Mouse (Mus musculus) stomach, postnatal 0 days (tissue): ENCODE results near the gene Mia2. TPM values are rescaled to one million over a fixed set of nuclear protein-coding genes. Genes with fewer than 3 reads are reported as not detected.

Experiments used
- ATAC-seq: fragments of 200-750 bp; cut with Nextera tagmentation; 2 replicates; pipeline ENCODE4 v1.8.0; 2017; ENCODE audit not compliant: low FRiP score, low TSS enrichment
- DNase-seq: peaks from one replicate; pipeline ENCODE4 v3.0.0-alpha.2; 2016; ENCODE audit warnings: low spot score
- H3K27ac ChIP-seq: fragments of 300-500 bp; sonication (generic); replicated peaks from 2 replicates; pipeline ENCODE4 v1.5.1; 2014; ENCODE audit warnings: mild to moderate bottlenecking, control low read depth
- H3K27me3 ChIP-seq: fragments of 300-500 bp; sonication (generic); 2 replicates; pipeline ENCODE4 v1.6.1; 2014; ENCODE audit warnings: low read length; ENCODE audit not compliant: control insufficient read depth, insufficient read depth
- H3K36me3 ChIP-seq: fragments of 300-500 bp; sonication (generic); 2 replicates; pipeline ENCODE4 v1.6.1; 2014; ENCODE audit warnings: low read length, mixed read lengths; ENCODE audit not compliant: control insufficient read depth, insufficient read depth
- H3K4me1 ChIP-seq: fragments of 300-500 bp; sonication (generic); replicated peaks from 2 replicates; pipeline ENCODE4 v1.6.1; 2014; ENCODE audit warnings: antibody characterized with exemption; ENCODE audit not compliant: control insufficient read depth, insufficient read depth
- H3K4me2 ChIP-seq: fragments of 300-500 bp; sonication (generic); replicated peaks from 2 replicates; pipeline ENCODE4 v1.6.1; 2014; ENCODE audit warnings: low read depth, mild to moderate bottlenecking, control low read depth, moderate library complexity
- H3K4me3 ChIP-seq: fragments of 300-500 bp; sonication (generic); 2 replicates; pipeline ENCODE4 v1.5.1; 2014; ENCODE audit warnings: low read depth, low read length, control low read depth
- H3K9ac ChIP-seq: fragments of 300-500 bp; sonication (generic); 2 replicates; pipeline ENCODE4 v1.6.1; 2014; ENCODE audit warnings: mild to moderate bottlenecking, low read length, control low read depth, mixed read lengths
- H3K9me3 ChIP-seq: fragments of 300-500 bp; sonication (generic); 2 replicates; pipeline ENCODE4 v1.6.1; 2016; ENCODE audit warnings: low read length; ENCODE audit not compliant: control insufficient read depth
- CTCF ChIP-seq: IDR thresholded peaks from 2 replicates; pipeline ENCODE4 v1.5.1; 2016; ENCODE audit warnings: antibody characterized with exemption, low read depth, mild to moderate bottlenecking, moderate library complexity
- EP300 ChIP-seq: optimal IDR thresholded peaks from 2 replicates; pipeline ENCODE3; 2016; ENCODE audit warnings: antibody characterized with exemption
- WGBS: fragments of 180-500 bp; shearing (Covaris S2); extraction: QIAGEN DNeasy Blood & Tissue Kit; methylation state at CpG from one replicate; pipeline ENCODE4 v1.1.7; 2014; 5-methylcytosine and 5-hydroxymethylcytosine counted together
- polyA plus RNA-seq: library from polyadenylated mRNA; unstranded; fragments of >200 nt; fragmentation: Nextera tagmentation; extraction: Ambion mirVana; gene quantifications from 2 replicates; pipeline ENCODE4 v1.2.1, GENCODE M21; 2015

Gene Mia2
- polyA plus RNA-seq, 1 experiment from 2014 or later, result 69.4 TPM

DNA sequence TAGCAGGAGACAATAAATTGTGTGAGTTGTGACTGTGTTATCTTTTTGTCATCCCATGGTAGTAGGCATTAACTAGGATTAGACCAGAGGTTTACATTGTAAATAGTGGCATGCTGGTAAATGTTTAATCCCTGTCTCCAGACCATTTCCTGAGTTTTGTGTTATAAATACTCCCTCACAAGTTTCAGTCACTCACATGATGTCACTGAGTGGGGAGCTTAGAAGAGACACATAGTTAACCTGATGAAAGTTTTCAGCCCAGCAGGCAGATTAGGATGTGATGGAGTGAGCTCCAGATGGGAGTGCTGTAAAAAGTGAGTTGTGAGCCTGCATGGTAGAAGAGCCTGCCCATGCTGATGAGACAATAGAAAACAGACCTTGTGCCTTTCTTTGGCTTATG is 49.5 kb downstream of the Mia2 start:
- H3K9ac ChIP-seq, result no peak overlapping the region
- no peak overlapping the region for H3K4me2 ChIP-seq
- H3K27ac ChIP-seq, result no peak overlapping the region
- H3K36me3 ChIP-seq, result peaks cover 10% of the 10 kb centered on the region
- no peaks in the 10 kb centered on the region for H3K27me3 ChIP-seq
- ATAC-seq (no peak), DNase-seq (no peak)
- no peaks in the 10 kb centered on the region for H3K9me3 ChIP-seq
- H3K4me3 ChIP-seq, result no peak overlapping the region
- TF ChIP-seq EP300 (no peak), CTCF (no peak)
- no peaks in the 10 kb centered on the region for H3K4me1 ChIP-seq

DNA sequence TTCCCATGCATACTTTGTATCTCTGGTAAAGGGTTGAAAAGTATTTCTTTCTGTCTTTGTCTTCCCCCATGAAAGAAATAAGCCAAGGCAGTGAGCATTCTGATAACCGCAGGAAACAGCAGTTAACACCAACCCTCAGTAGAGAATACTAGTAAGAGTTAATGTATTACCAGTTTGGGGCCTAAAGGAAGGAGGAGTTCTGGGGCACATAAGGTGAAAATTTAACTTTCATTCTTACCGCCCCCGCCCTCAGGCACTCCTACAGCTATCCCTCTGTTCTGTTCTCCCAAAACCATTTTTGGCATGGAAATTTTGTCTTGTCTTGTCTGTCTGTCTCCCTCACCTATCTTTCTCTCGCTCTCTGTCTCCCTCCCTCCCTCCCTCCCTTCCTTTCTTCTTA is 54.1 kb downstream of the Mia2 start:
- no peak for TF ChIP-seq CTCF
- TF ChIP-seq EP300, result no peak
- ATAC-seq, result no peak
- WGBS, result 80% methylated on average over 4 of the region's 4 CpGs
- peaks cover 11% of the 10 kb centered on the region for H3K36me3 ChIP-seq
- no peaks in the 10 kb centered on the region for H3K27me3 ChIP-seq
- DNase-seq, result no peak
- no peaks in the 10 kb centered on the region for H3K4me1 ChIP-seq
- H3K27ac ChIP-seq, result no peak overlapping the region
- H3K4me2 ChIP-seq, result no peak overlapping the region
- H3K4me3 ChIP-seq, result no peak overlapping the region
- no peak overlapping the region for H3K9ac ChIP-seq
- H3K9me3 ChIP-seq, result no peaks in the 10 kb centered on the region

DNA sequence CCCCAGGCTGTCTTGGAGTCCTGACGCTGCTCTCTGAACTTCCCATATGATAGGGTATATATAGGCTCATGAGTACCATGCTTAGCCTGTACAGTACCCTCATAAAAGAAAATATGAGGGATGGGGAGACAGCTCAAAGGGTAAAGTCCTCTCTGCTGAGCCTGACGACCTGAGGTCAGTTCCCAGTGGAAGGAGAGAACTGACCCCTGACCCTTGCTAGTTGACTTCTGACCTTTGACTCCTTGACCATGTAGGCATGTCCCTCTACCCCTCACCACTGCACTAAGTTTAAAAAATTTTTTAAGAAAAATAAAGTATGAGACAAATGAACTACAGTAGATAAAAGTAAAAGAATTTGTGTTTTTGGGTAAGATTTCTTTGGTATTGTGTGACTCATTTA is 65.5 kb downstream of the Mia2 start:
- ATAC-seq (no peak), DNase-seq (no peak)
- WGBS, result 65% methylated on average over 2 of the region's 2 CpGs
- Histone ChIP-seq H3K27ac (no peak overlapping the region), H3K4me1 (no peaks in the 10 kb centered on the region), H3K9me3 (no peaks in the 10 kb centered on the region), H3K4me3 (no peak overlapping the region), H3K36me3 (peaks cover 24% of the 10 kb centered on the region), H3K27me3 (no peaks in the 10 kb centered on the region), H3K9ac (no peak overlapping the region), H3K4me2 (no peak overlapping the region)
- TF ChIP-seq EP300, result no peak
- no peak for TF ChIP-seq CTCF

DNA sequence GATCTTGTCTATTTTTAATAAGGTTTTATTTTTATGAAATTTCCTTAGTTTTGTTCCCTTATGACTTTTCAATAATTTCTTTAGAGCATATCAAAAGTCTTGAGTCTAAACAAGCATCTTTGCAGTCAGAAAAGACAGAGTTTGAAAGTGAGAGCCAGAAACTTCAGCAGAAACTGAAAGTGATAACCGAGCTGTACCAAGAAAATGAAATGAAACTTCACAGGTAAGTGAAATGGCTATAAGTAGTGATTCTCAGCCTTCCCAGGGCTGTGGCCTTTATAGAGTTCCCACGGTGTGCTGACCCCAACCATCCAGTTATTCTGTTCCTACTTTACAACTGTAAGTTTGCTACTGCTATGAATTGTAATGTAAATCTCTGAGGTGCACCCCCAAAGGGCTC is 67.2 kb downstream of the Mia2 start:
- DNase-seq (no peak), ATAC-seq (no peak)
- WGBS, result 96% methylated on average over 2 of the region's 2 CpGs
- H3K4me2 ChIP-seq, result no peak overlapping the region
- no peaks in the 10 kb centered on the region for H3K9me3 ChIP-seq
- H3K27ac ChIP-seq, result no peak overlapping the region
- H3K9ac ChIP-seq, result no peak overlapping the region
- no peak overlapping the region for H3K4me3 ChIP-seq
- H3K36me3 ChIP-seq, result peaks cover 22% of the 10 kb centered on the region
- TF ChIP-seq CTCF (no peak), EP300 (no peak)
- H3K4me1 ChIP-seq, result no peaks in the 10 kb centered on the region
- no peaks in the 10 kb centered on the region for H3K27me3 ChIP-seq

DNA sequence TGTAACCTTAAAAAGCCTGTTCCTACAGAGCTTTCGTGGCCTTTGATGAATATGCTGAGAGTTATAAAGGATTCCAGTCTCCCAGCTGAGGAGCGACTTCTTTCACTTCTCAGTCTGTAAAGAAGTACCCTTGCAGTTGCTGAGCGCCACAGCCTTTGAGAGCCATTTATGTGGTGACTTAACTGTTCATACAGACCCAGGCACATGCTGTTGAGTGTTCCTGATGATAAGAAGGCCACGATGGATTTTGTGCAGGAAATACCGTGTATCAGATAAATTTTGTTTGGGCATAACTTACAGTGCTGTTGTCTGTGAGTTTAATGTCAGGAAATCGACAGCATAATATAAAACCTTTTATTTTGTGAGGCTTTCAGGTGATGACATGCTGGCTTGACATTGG is 68.9 kb downstream of the Mia2 start:
- Histone ChIP-seq H3K36me3 (peaks cover 14% of the 10 kb centered on the region), H3K27ac (no peak overlapping the region), H3K9ac (no peak overlapping the region), H3K4me3 (no peak overlapping the region), H3K27me3 (no peaks in the 10 kb centered on the region), H3K9me3 (no peaks in the 10 kb centered on the region), H3K4me1 (no peaks in the 10 kb centered on the region), H3K4me2 (no peak overlapping the region)
- WGBS, result 86% methylated on average over 6 of the region's 6 CpGs
- no peak for TF ChIP-seq EP300
- TF ChIP-seq CTCF, result no peak
- no peak for ATAC-seq
- DNase-seq, result no peak

DNA sequence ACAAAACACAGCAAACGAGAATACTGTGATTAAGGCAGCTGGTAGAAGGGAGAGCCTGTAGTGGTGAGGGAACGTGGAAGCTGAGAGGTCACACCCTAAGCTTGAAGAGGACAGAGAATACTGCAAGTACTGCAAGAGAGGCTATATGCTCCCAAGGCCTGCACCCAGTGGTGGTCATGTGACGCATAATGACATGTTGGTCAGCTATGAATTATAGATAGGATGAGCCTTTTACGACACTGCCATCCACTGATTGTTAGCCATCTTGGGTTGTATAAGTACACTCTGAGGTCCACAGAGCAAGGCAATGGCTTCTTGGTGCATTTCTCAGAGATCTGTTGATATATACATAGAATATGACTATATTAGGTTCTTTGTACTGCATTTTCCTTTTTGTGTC is 71.0 kb downstream of the Mia2 start:
- Histone ChIP-seq H3K4me3 (no peak overlapping the region), H3K9ac (no peak overlapping the region), H3K9me3 (no peaks in the 10 kb centered on the region), H3K27ac (no peak overlapping the region), H3K27me3 (no peaks in the 10 kb centered on the region), H3K36me3 (peaks cover 19% of the 10 kb centered on the region), H3K4me2 (no peak overlapping the region), H3K4me1 (no peaks in the 10 kb centered on the region)
- TF ChIP-seq EP300 (no peak), CTCF (no peak)
- WGBS, result 92% methylated on average over 4 of the region's 4 CpGs
- ATAC-seq (no peak), DNase-seq (no peak)

DNA sequence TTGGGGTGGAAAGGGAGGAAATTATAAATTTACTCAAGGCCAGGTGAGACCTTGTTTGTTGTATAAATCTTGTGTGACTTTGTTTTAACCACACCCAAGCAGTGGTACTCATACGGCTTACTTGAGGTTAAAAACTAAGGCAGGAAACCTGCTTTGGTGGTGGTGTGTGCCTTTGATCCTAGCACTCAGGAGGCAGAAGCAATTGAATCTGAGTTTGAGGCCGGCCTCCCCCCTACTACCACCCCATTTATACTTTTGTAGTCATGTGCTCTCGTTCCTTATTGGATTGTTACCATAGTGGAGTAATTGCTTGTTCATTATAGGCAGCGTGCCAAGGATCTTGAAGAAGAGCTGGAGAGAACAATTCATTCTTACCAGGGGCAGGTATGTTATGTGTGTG is 74.3 kb downstream of the Mia2 start:
- Histone ChIP-seq H3K9me3 (no peaks in the 10 kb centered on the region), H3K9ac (no peak overlapping the region), H3K4me3 (no peak overlapping the region), H3K27me3 (no peaks in the 10 kb centered on the region), H3K4me1 (no peaks in the 10 kb centered on the region), H3K4me2 (no peak overlapping the region), H3K36me3 (peaks cover 12% of the 10 kb centered on the region), H3K27ac (no peak overlapping the region)
- TF ChIP-seq CTCF, result no peak
- TF ChIP-seq EP300, result no peak
- ATAC-seq, result no peak
- DNase-seq, result no peak
- 83% methylated on average over 4 of the region's 4 CpGs for WGBS
